Comparison of ENCODE assay signal across 11 mouse cellular contexts in the genomic region with DNA sequence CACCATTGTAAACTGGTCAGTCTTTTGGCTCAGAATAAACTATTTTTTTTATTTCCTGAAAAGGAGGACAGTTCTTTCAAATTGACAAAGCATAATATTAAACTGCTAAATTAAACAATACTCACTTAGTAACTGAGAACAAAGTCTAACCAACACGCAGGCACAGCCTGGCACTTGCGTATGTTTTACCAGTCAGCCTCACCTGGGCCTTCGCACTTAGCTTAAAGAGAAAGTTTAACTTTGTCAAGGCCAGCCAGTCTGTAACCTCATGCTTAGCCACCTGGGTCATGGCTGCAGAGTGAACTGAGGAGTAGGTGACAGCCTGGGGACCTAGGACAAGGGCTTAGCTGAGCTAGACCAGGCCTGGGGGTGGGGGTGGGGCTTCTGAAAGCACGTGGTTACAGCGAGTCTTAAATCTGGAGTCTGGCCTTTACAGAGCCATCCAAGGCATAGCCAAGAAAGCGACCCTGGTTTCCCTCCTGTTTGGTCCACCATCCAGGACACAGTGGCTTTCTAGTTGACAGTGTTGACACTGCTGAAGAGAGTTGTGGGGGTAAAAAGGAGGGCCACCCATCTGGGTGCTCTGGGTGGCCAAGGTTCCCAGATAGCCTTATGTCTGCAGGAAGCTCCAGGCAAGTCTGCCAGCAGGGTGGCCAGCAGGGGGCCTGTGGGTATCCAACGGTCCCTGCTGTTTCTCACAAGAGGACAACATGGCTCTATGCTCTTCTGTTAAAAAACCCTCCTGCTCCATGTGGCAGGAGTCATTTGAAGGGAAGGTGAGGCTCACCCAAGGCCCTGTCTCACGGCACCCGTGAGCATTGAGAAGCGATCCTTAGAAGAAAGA. TPM values are rescaled to one million over a fixed set of nuclear protein-coding genes. Genes with fewer than 3 reads are reported as not detected.
A peak's percentile ranks its signal among the peaks of the same experiment; 100 is the strongest.
DNase-seq lines count a peak whose midpoint lies in the region; ATAC-seq and TF ChIP-seq lines count a peak whose summit lies in the region.
"Had no signal": no experiment of that assay in that cellular context is flagged by ENCODE, and none has a peak within 500 bp of the region (broad histone marks: within the 10 kb centered on the region; RNA-seq: fewer than 3 reads in every experiment).

No protein-coding gene starts in this region.

- ATAC-seq in hindbrain, embryonic 12.5 days (ENCODE audit: low FRiP score) = no peak
- no peak for ATAC-seq in stomach, postnatal 0 days (ENCODE audit: low FRiP score, low TSS enrichment)

- TF ChIP-seq POLR2A in CH12.LX (IDR thresholded peaks at IDR 0.05; ENCODE audit: low read depth, low read length) = no peak

- peak; percentile 26 for DNase-seq in hindbrain, embryonic 10.5 days (ENCODE audit: low spot score)
- DNase-seq in CH12.LX (ENCODE audit: extremely low read depth) (no peak), MN1 (ENCODE audit: low spot score) (no peak)
- peak; percentile 37 for DNase-seq in cerebellum, adult 11-12 months
- peak; percentile 60 for DNase-seq in kidney, postnatal 10 days
- peak; percentile 43 for DNase-seq in stomach, postnatal 0 days (ENCODE audit: low spot score)
- DNase-seq in urinary bladder, postnatal 25 days (ENCODE audit: low spot score) = no peak

- H3K27me3 ChIP-seq in hindbrain, embryonic 10.5 days (ENCODE audit: insufficient read depth, poor library complexity, severe bottlenecking) = no peaks in the 10 kb centered on the region
- H3K27me3 ChIP-seq in hindbrain, embryonic 12.5 days = no peaks in the 10 kb centered on the region
- H3K27me3 ChIP-seq in CH12.LX (replicated peaks) = no peaks in the 10 kb centered on the region
- H3K27me3 ChIP-seq in stomach, postnatal 0 days (ENCODE audit: control insufficient read depth, insufficient read depth, low read length) = no peaks in the 10 kb centered on the region
- H3K27me3 ChIP-seq: neural tube, embryonic 12.5 days had no signal

- no peak overlapping the region for H3K27ac ChIP-seq in hindbrain, embryonic 10.5 days
- no peak overlapping the region for H3K27ac ChIP-seq in hindbrain, embryonic 12.5 days
- H3K27ac ChIP-seq in CH12.LX (ENCODE audit: insufficient read depth, low read depth) = no peak overlapping the region
- H3K27ac ChIP-seq in stomach, postnatal 0 days (replicated peaks) = no peak overlapping the region
- H3K27ac ChIP-seq: neural tube, embryonic 12.5 days had no signal

- H3K9ac ChIP-seq in hindbrain, embryonic 12.5 days = no peak overlapping the region
- H3K9ac ChIP-seq in CH12.LX (ENCODE audit: insufficient read depth, low read depth) = no peak overlapping the region
- no peak overlapping the region for H3K9ac ChIP-seq in stomach, postnatal 0 days (ENCODE audit: low read length)
- H3K9ac ChIP-seq: neural tube, embryonic 12.5 days had no signal

- no peaks in the 10 kb centered on the region for H3K9me3 ChIP-seq in hindbrain, embryonic 10.5 days
- no peaks in the 10 kb centered on the region for H3K9me3 ChIP-seq in hindbrain, embryonic 12.5 days (replicated peaks)
- H3K9me3 ChIP-seq in CH12.LX (replicated peaks; ENCODE audit: low read length) = peaks cover 10% of the 10 kb centered on the region
- H3K9me3 ChIP-seq in stomach, postnatal 0 days (ENCODE audit: control insufficient read depth, low read length) = no peaks in the 10 kb centered on the region
- H3K9me3 ChIP-seq: neural tube, embryonic 12.5 days had no signal

- in situ Hi-C loops in CH12.LX (cut with MboI; ENCODE audit: low pct_ligation_motif_present, low pct_unique_long_range_greater_than_20kb, low sequenced_read_pairs) = no loop called here

- H3K36me3 ChIP-seq in hindbrain, embryonic 10.5 days = no peaks in the 10 kb centered on the region
- H3K36me3 ChIP-seq in hindbrain, embryonic 12.5 days = no peaks in the 10 kb centered on the region
- H3K36me3 ChIP-seq in CH12.LX (replicated peaks in 1 of 2; ENCODE audit: control insufficient read depth in 1 of 2, insufficient read depth in 1 of 2, low read length in 1 of 2) = no peaks in the 10 kb centered on the region
- H3K36me3 ChIP-seq in stomach, postnatal 0 days (ENCODE audit: control insufficient read depth, insufficient read depth, low read length) = no peaks in the 10 kb centered on the region
- H3K36me3 ChIP-seq: neural tube, embryonic 12.5 days had no signal

- 72% methylated on average over 10 of the region's 10 CpGs for WGBS in hindbrain, embryonic 10.5 days
- WGBS in hindbrain, embryonic 12.5 days = 71% methylated on average over 10 of the region's 10 CpGs
- WGBS in stomach, postnatal 0 days = 61% methylated on average over 10 of the region's 10 CpGs

- no peaks in the 10 kb centered on the region for H3K79me2 ChIP-seq in CH12.LX (replicated peaks; ENCODE audit: control insufficient read depth, extremely low read depth, insufficient read depth, poor library complexity, severe bottlenecking)

- dilution Hi-C loops in CH12.LX (cut with MboI; ENCODE audit: extremely low pct_ligation_motif_present, extremely low pct_unique_long_range_greater_than_20kb, low sequenced_read_pairs) = no loop called here

- TF ChIP-seq RAD21 in CH12.LX (IDR thresholded peaks at IDR 0.05; ENCODE audit: low read depth, low read length) = peak; percentile 1

- no peak overlapping the region for H3K4me2 ChIP-seq in hindbrain, embryonic 12.5 days (replicated peaks)
- H3K4me2 ChIP-seq in CH12.LX (ENCODE audit: insufficient read depth, low read depth, poor library complexity, severe bottlenecking) = no peak overlapping the region
- H3K4me2 ChIP-seq in stomach, postnatal 0 days (replicated peaks; ENCODE audit: low read depth) = no peak overlapping the region
- H3K4me2 ChIP-seq: neural tube, embryonic 12.5 days had no signal

- TF ChIP-seq EP300 in CH12.LX (IDR thresholded peaks at IDR 0.05; ENCODE audit: low read length) = no peak
- no peak for TF ChIP-seq EP300 in stomach, postnatal 0 days (optimal IDR thresholded peaks at IDR 0.05)

- peak in 1 of 2 experiments; percentile 54; a peak in 2 of 4 replicates for TF ChIP-seq CTCF in CH12.LX (conservative IDR thresholded peaks at IDR 0.05 in 1 of 2, IDR thresholded peaks at IDR 0.05 in 1 of 2; ENCODE audit: low read depth in 2 of 2, low read length in 2 of 2)
- TF ChIP-seq CTCF in stomach, postnatal 0 days (IDR thresholded peaks at IDR 0.05; ENCODE audit: low read depth) = peak; percentile 64

- H3K4me3 ChIP-seq in hindbrain, embryonic 10.5 days = no peak overlapping the region
- no peak overlapping the region for H3K4me3 ChIP-seq in hindbrain, embryonic 12.5 days
- H3K4me3 ChIP-seq in CH12.LX (replicated peaks in 1 of 3; ENCODE audit: low read depth in 2 of 3, low read length in 2 of 3, poor library complexity in 1 of 3) = no peak overlapping the region
- no peak overlapping the region for H3K4me3 ChIP-seq in stomach, postnatal 0 days (ENCODE audit: low read depth, low read length)
- H3K4me3 ChIP-seq: neural tube, embryonic 12.5 days had no signal

- H3K4me1 ChIP-seq in hindbrain, embryonic 10.5 days (replicated peaks) = peaks cover 11% of the 10 kb centered on the region; the same call in 1 of the 2 replicates
- peaks cover 4% of the 10 kb centered on the region; the same call in 1 of the 2 replicates for H3K4me1 ChIP-seq in hindbrain, embryonic 12.5 days
- H3K4me1 ChIP-seq in CH12.LX (ENCODE audit: control insufficient read depth in 1 of 2, insufficient read depth in 2 of 2) = peaks cover 0 to 10% of the 10 kb centered on the region in 2 experiments; a peak in 1 of 4 replicates
- 0 out of 2 replicates have a peak, but pooled peaks cover 4% of the 10 kb centered on the region for H3K4me1 ChIP-seq in stomach, postnatal 0 days (replicated peaks; ENCODE audit: control insufficient read depth, insufficient read depth)
- H3K4me1 ChIP-seq: neural tube, embryonic 12.5 days had no signal

TF ChIP-seq in CH12.LX, 34 proteins besides CTCF, POLR2A, EP300 and RAD21:
- TF ChIP-seq PAX5 (IDR thresholded peaks at IDR 0.05; ENCODE audit: low read length) = no peak
- TF ChIP-seq MAX (IDR thresholded peaks at IDR 0.05; ENCODE audit: low read length) = peak; percentile 35; the same call in 1 of the 2 replicates
- no peak for TF ChIP-seq SIN3A (IDR thresholded peaks at IDR 0.05; ENCODE audit: low read length)

RNA-seq across cellular contexts. Expression of gene Spdye4c, which starts 24.5 kb away (rescaled TPM):
- polyA plus RNA-seq in hindbrain, embryonic 10.5 days (2016; fragmentation: Nextera tagmentation; extraction: Ambion mirVana) = not detected in 2 replicates
- not detected in 2 replicates for polyA plus RNA-seq in hindbrain, embryonic 12.5 days (2016; fragmentation: Nextera tagmentation; extraction: Ambion mirVana)
- total RNA-seq in CH12.LX (2012; rRNA removed) (not detected in 2 replicates), CH12.LX (2014; rRNA removed) (not detected in 2 replicates)
- not detected in 2 replicates for polyA plus RNA-seq in CH12.LX (2012; ENCODE audit: insufficient read length, low read depth)
- polyA plus RNA-seq in stomach, postnatal 0 days (2015; fragmentation: Nextera tagmentation; extraction: Ambion mirVana) = not detected in 2 replicates
- total RNA-seq: adrenal gland, adult 18-20 months; heart, postnatal 10 days had no signal
- polyA plus RNA-seq: neural tube, embryonic 12.5 days had no signal

Comparison
In these comparisons a context has a peak if more than half of its experiments do, and no peak if none do; other contexts are left out.
1. DNase-seq: peak in hindbrain, embryonic 10.5 days (single experiment), cerebellum, adult 11-12 months (single experiment), kidney, postnatal 10 days (single experiment) and stomach, postnatal 0 days (single experiment); none in CH12.LX (single experiment), MN1 (single experiment) and urinary bladder, postnatal 25 days (single experiment).